Mouse (Mus musculus) right cerebral cortex, postnatal 4 days (tissue): ENCODE measurements around the gene Gm10715.
"Not testable (repeated sequence)": the region's sequence is repeated elsewhere in the genome, so short reads cannot be mapped to it uniquely, and the experiment has no call there.

Source experiments
- DNase-seq: peaks from one replicate; pipeline ENCODE4 v3.0.0-alpha.2; 2022

Gm10715 gene

DNA sequence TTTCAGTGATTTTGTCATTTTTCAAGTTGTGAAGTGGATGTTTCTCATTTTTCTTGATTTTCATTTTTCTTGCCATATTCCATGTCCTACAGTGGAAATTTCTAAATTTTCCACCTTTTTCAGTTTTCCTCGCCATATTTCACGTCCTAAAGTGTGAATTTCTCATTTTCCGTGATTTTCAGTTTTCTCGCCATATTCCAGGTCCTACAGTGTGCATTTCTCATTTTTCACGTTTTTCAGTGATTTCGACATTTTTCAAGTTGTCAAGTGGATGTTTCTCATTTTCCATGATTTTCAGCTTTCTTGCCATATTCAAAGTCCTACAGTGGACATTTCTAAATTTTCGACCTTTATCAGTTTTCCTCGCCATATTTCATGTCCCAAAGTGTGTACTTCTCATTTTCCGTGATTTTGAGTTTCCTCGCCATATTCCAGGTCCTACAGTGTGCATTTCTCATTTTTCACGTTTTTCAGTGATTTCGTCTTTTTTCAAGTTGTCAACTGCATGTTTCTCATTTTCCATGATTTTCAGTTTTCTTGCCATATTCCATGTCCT, 11.7 kb upstream of the Gm10715 start, which contains the start of gene Gm10717:
Gene Gm10717, plus strand, starts transcription at position 506 of the 556 bp plus-strand sequence.
- not testable (repeated sequence) for DNase-seq

DNA sequence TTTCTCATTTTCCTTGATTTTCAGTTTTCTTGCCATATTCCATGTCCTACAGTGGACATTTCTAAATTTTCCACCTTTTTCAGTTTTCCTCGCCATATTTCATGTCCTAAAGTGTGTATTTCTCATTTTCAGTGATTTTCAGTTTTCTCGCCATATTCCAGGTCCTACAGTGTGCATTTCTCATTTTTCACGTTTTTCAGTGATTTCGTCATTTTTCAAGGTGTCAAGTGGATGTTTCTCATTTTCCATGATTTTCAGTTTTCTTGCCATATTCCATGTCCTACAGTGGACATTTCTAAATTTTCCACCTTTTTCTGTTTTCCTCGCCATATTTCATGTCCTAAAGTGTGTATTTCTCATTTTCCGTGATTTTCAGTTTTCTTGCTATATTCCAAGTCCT, 11.0 kb upstream of the Gm10715 start:
- DNase-seq = peak; percentile 2

GRCm38 (mm10) chr9:3026136-3026535, 10.5 kb upstream of the Gm10715 start:
- not testable (repeated sequence) for DNase-seq

GRCm38 (mm10) chr9:3026741-3027140, 9.9 kb upstream of the Gm10715 start:
- DNase-seq = not testable (repeated sequence)

DNA sequence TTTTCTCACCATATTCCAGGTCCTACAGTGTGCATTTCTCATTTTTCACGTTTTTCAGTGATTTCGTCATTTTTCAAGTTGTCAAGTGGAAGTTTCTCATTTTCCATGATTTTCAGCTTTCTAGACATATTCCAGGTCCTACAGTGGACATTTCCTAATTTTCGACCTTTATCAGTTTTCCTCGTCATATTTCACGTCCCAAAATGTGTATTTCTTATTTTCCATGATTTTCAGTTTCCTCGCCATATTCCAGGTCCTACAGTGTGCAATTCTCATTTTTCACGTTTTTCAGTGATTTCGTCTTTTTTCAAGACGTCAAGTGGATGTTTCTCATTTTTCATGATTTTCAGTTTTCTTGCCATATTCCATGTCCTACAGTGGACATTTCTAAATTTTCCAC, 9.5 kb upstream of the Gm10715 start:
- DNase-seq = not testable (repeated sequence)

- DNase-seq = not testable (repeated sequence)
These were observed 7.2 kb upstream of the Gm10715 start for GRCm38 (mm10) chr9:3029276-3030000.

DNA sequence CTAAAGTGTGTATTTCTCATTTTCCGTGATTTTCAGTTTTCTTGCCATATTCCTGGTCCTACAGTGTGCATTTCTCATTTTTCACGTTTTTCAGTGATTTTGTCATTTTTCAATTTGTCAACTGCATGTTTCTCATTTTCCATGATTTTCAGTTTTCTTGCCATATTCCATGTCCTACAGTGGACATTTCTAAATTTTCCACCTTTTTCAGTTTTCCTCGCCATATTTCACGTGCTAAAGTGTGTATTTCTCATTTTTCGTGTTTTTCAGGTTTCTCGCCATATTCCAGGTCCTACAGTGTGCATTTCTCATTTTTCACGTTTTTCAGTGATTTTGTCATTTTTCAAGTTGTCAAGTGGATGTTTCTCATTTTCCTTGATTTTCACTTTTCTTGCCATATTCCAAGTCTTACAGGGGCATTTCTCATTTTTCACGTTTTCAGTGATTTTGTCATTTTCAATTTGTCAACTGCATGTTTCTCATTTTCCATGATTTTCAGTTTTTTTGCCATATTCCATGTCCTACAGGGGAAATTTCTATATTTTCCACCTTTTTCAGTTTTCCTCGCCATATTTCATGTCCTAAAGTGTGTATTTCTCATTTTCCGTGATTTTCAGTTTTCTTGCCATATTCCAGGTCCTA, 5.9 kb upstream of the Gm10715 start:
- DNase-seq = not testable (repeated sequence)

- DNase-seq = not testable (repeated sequence)
These were observed 2.4 kb upstream of the Gm10715 start, which contains the start of gene Gm17535 for GRCm38 (mm10) chr9:3034299-3034698. Gm17535 (plus strand) TSS chr9:3034599.

- DNase-seq = not testable (repeated sequence)
These were observed 1.5 kb downstream of the Gm10715 start for GRCm38 (mm10) chr9:3038161-3038560.
